Mouse (Mus musculus) C2C12 (cell line): ENCODE data around the gene Cenpo. TPM values are rescaled to one million over a fixed set of nuclear protein-coding genes. Genes with fewer than 3 reads are reported as not detected.

Experiments used
- H3K27me3 ChIP-seq: one replicate; pipeline ENCODE4 v1.6.1; 2011; ENCODE audit not compliant: control insufficient read depth, insufficient read depth, insufficient read length
- H3K36me3 ChIP-seq: one replicate; pipeline ENCODE4 v1.6.1; 2011; ENCODE audit not compliant: control insufficient read depth, insufficient read depth
- H3K4me3 ChIP-seq: one replicate; pipeline ENCODE4 v1.5.1; 2011; ENCODE audit warnings: mild to moderate bottlenecking, control low read depth; ENCODE audit not compliant: poor library complexity, insufficient read depth, severe bottlenecking
- H3K79me2 ChIP-seq: one replicate; pipeline ENCODE4 v1.6.1; 2011; ENCODE audit not compliant: control insufficient read depth, insufficient read depth
- H3K79me3 ChIP-seq: one replicate; pipeline ENCODE4 v1.6.1; 2011; ENCODE audit warnings: low read depth, control low read depth
- H3ac ChIP-seq: one replicate; pipeline ENCODE3; 2011; ENCODE audit warnings: low read depth; ENCODE audit not compliant: control insufficient read depth, insufficient read length
- CEBPB ChIP-seq: IDR thresholded peaks from one replicate; pipeline ENCODE4 v1.6.1; 2011; ENCODE audit warnings: low read depth, mild to moderate bottlenecking, control low read depth, moderate library complexity
- CTCF ChIP-seq: IDR thresholded peaks from one replicate; pipeline ENCODE4 v1.5.1; 2011; ENCODE audit not compliant: control insufficient read depth, insufficient read depth, insufficient read length
- FOSL1 ChIP-seq: IDR thresholded peaks from one replicate; pipeline ENCODE4 v1.8.0; 2011; ENCODE audit warnings: mild to moderate bottlenecking, low read length; ENCODE audit not compliant: poor library complexity, insufficient read depth, severe bottlenecking
- MAX ChIP-seq: IDR thresholded peaks from one replicate; pipeline ENCODE4 v1.6.1; 2011; ENCODE audit warnings: mild to moderate bottlenecking, control low read depth
- MYOD1 ChIP-seq: IDR thresholded peaks from one replicate; pipeline ENCODE4 v1.6.1; 2011; ENCODE audit warnings: low read depth; ENCODE audit not compliant: control insufficient read depth, insufficient read length
- MYOG ChIP-seq: IDR thresholded peaks from one replicate; pipeline ENCODE4 v1.6.1; 2011; ENCODE audit not compliant: control insufficient read depth, insufficient read length; ENCODE audit errors: extremely low read depth
- USF1 ChIP-seq: IDR thresholded peaks from one replicate; pipeline ENCODE4 v1.6.1; 2011; ENCODE audit warnings: low read depth, mild to moderate bottlenecking, control low read depth, moderate library complexity
- long read RNA-seq, 2 experiments: library from polyadenylated mRNA; unstranded; transcript quantifications; one replicate each; pipeline ENCODE4 v2.0.0; 2019 to 2020
- polyA plus RNA-seq: library from polyadenylated mRNA; unstranded; fragments of >200 nt; fragmentation: generic; extraction: Trizol; gene quantifications from one replicate; pipeline ENCODE4 v1.2.1, GENCODE M21; 2012; ENCODE audit warnings: missing spikeins

Cenpo gene
- 11.8 TPM for polyA plus RNA-seq
- long read RNA-seq, experiment 1, full-length matches to known transcripts = 7 of 11 reads
- long read RNA-seq, experiment 1, partial matches to known transcripts = 2 of 11 reads
- long read RNA-seq, experiment 1, other reads (novel, unspliced or antisense) = 2 of 11 reads
- long read RNA-seq, experiment 2, full-length matches to known transcripts = 86 of 110 reads
- long read RNA-seq, experiment 2, partial matches to known transcripts = 5 of 110 reads
- long read RNA-seq, experiment 2, other reads (novel, unspliced or antisense) = 19 of 110 reads

GRCm38 (mm10) chr12:4233572-4234508 is at the start of gene Cenpo, which contains the start of gene Ptrhd1:
Gene Cenpo, minus strand, starts transcription at chr12:4234294.
Gene Ptrhd1, plus strand, starts transcription at chr12:4234027.
- peak within 1 kb of the TSS; percentile 63 for H3K4me3 ChIP-seq
- H3K27me3 ChIP-seq = no peaks in the 10 kb centered on the region
- peaks cover 49% of the 10 kb centered on the region for H3K79me2 ChIP-seq
- peak; percentile 84 for TF ChIP-seq MAX
- TF ChIP-seq MYOD1 = no peak
- no peak for TF ChIP-seq FOSL1
- TF ChIP-seq MYOG = no peak
- no peak for TF ChIP-seq CEBPB
- TF ChIP-seq USF1 = no peak
- no peak for TF ChIP-seq CTCF
- H3ac ChIP-seq = peak within 1 kb of the TSS; percentile 84
- peaks cover 33% of the 10 kb centered on the region for H3K36me3 ChIP-seq
- H3K79me3 ChIP-seq = peaks cover 26% of the 10 kb centered on the region

DNA sequence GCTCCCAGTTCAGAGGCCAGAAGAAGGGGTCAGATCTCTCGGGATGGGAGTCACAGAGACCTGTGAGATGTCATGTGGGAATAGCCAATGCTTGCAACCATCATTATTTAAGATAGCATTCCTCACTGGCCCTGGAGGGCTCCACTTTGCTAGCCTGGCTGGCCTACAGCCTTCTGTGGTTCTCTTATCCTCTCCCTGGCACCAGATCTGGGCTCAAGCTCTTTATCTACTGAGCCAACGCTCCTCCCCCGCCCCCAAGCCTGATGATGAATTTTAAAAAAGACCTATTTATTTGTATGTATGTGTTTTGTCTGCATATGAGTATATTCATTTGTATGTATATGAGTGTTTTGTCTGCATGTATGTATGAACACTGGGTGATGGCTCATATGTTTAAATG is 45.8 kb upstream of the Cenpo start:
- H3K79me2 ChIP-seq = no peaks in the 10 kb centered on the region
- H3K27me3 ChIP-seq = no peaks in the 10 kb centered on the region
- TF ChIP-seq CTCF (no peak), USF1 (no peak), MYOG (no peak), CEBPB (no peak), FOSL1 (no peak), MAX (no peak), MYOD1 (no peak)
- H3ac ChIP-seq = no peak overlapping the region
- H3K36me3 ChIP-seq = no peaks in the 10 kb centered on the region
- no peaks in the 10 kb centered on the region for H3K79me3 ChIP-seq
- H3K4me3 ChIP-seq = no peak overlapping the region

GRCm38 (mm10) chr12:4278978-4279755 is 45.1 kb upstream of the Cenpo start:
- no peaks in the 10 kb centered on the region for H3K79me3 ChIP-seq
- no peak overlapping the region for H3K4me3 ChIP-seq
- TF ChIP-seq MYOG (no peak), USF1 (no peak)
- H3ac ChIP-seq = no peak overlapping the region
- no peaks in the 10 kb centered on the region for H3K27me3 ChIP-seq
- no peaks in the 10 kb centered on the region for H3K79me2 ChIP-seq
- H3K36me3 ChIP-seq = no peaks in the 10 kb centered on the region

DNA sequence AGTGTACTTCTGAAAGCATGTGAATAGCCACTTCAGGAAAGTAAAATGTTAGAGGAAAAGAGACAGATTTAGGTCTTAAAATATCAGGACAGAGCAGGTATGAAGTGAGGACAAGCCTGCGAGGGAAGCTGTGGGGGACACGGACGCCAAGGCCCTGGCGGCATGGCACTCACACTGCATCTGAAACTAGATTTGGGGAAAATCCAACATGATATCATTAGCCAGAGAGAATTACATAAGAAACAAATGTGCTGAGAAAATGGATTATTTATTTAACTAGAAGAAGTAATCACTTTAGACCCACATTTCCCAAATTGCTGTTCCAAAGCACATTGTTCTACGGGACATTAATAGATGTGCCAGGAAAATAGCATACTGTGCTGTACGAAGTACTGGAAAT is 37.0 kb upstream of the Cenpo start:
- Histone ChIP-seq H3K36me3 (no peaks in the 10 kb centered on the region), H3K4me3 (no peak overlapping the region), H3K27me3 (no peaks in the 10 kb centered on the region), H3ac (no peak overlapping the region), H3K79me2 (no peaks in the 10 kb centered on the region), H3K79me3 (no peaks in the 10 kb centered on the region)
- TF ChIP-seq FOSL1 (no peak), MYOD1 (no peak), MYOG (no peak), USF1 (no peak), CTCF (no peak), MAX (no peak), CEBPB (no peak)

DNA sequence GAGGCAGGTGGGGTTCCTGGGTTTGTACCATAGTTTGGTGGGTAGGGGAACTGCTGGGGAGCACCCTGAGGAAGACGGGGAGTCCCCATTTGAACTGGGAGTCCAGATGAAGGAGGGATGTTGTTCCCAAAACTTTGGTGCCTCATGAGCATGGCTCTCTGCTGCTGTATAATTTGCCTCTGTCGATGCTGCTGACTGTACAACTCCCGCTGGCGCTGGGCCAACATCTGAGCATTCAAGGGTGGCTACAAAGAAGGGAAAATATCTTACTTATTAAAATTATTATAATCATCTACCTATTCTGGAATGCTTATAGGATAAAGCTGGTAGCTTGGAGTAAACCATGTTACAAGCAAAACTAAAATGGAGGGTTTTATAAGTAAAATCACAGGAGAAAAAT is 33.7 kb upstream of the Cenpo start:
- no peaks in the 10 kb centered on the region for H3K36me3 ChIP-seq

More for the DNA sequence above, 33.7 kb upstream of the Cenpo start:
- H3ac ChIP-seq = no peak overlapping the region
- H3K79me3 ChIP-seq = no peaks in the 10 kb centered on the region
- H3K79me2 ChIP-seq = no peaks in the 10 kb centered on the region
- TF ChIP-seq CEBPB (no peak), MAX (no peak), USF1 (no peak)
- no peaks in the 10 kb centered on the region for H3K27me3 ChIP-seq
- H3K4me3 ChIP-seq = no peak overlapping the region
